Mouse (Mus musculus): ENCODE measurements at regions not wholly inside any gene's neighbourhood (a gene's known extent, or its start where the extent isn't known, plus 50 kb on each side); places are given as distances from the start of the nearest gene placed in this dataset.

- TF ChIP-seq CTCF (IDR thresholded peaks at IDR 0.05; ENCODE audit: insufficient read depth, low read depth, low read length) (no peak), POLR2A (IDR thresholded peaks at IDR 0.05; ENCODE audit: insufficient read depth, low read depth, low read length) (no peak)
Observed at GRCm38 (mm10) chr4:32101002-32101401, 137.1 kb downstream of the Map3k7 start.

All from olfactory bulb, adult 2 months (tissue).